ENCODE assay signal across 16 mouse cellular contexts in genomic region chr9:106205713-106206290, GRCm38 (mm10). TPM values are rescaled to one million over a fixed set of nuclear protein-coding genes. Genes with fewer than 3 reads are reported as not detected.
DNase-seq lines count a peak whose midpoint lies in the region; ATAC-seq and TF ChIP-seq lines count a peak whose summit lies in the region.
"Had no signal": no experiment of that assay in that cellular context is flagged by ENCODE, and none has a peak within 500 bp of the region (broad histone marks: within the 10 kb centered on the region; RNA-seq: fewer than 3 reads in every experiment).

No protein-coding gene starts in this region.

- no peak for ATAC-seq in megakaryocyte, adult 5-6 weeks (ENCODE audit: poor library complexity, severe bottlenecking)
- no peak for ATAC-seq in inflammation-experienced regulatory T-cells, adult 6 months
- ATAC-seq: forebrain, embryonic 16.5 days; liver, postnatal 0 days; Patski had no signal

- WGBS in heart, embryonic 10.5 days: 68% methylated on average over 7 of the region's 7 CpGs

- no peak for DNase-seq in heart, embryonic 10.5 days (ENCODE audit: low spot score)
- no peak for DNase-seq in heart, postnatal 10 days
- DNase-seq in adrenal gland, adult 8-10 months: peak; percentile 79
- DNase-seq: liver, postnatal 0 days; spleen, adult 18-20 months; thymus, postnatal 14 days had no signal

- H3K4me3 ChIP-seq in heart, embryonic 10.5 days: 0 out of 2 replicates have a peak overlapping the region, but pooled peaks have one; percentile 22
- peak overlapping the region; percentile 89 for H3K4me3 ChIP-seq in megakaryocyte, embryonic 14.5 days (replicated peaks)
- no peak overlapping the region for H3K4me3 ChIP-seq in myocyte
- H3K4me3 ChIP-seq: limb, embryonic 13.5 days; midbrain, embryonic 12.5 days had no signal

- no peak overlapping the region for H3ac ChIP-seq in myocyte (ENCODE audit: control insufficient read depth, insufficient read length)

- H3K36me3 ChIP-seq in heart, embryonic 10.5 days: peaks cover 18% of the 10 kb centered on the region
- peaks cover 59% of the 10 kb centered on the region for H3K36me3 ChIP-seq in megakaryocyte, embryonic 14.5 days (replicated peaks; ENCODE audit: low read length)
- no peaks in the 10 kb centered on the region for H3K36me3 ChIP-seq in myocyte (ENCODE audit: control insufficient read depth, insufficient read depth)
- H3K36me3 ChIP-seq: midbrain, embryonic 12.5 days had no signal

- H3K79me2 ChIP-seq in myocyte (ENCODE audit: control insufficient read depth, insufficient read depth): peaks cover 12% of the 10 kb centered on the region

- intact Hi-C loops in heart, postnatal 10 days (cut with DNase I): no loop called here

- peak overlapping the region; percentile 73 for H3K27ac ChIP-seq in heart, embryonic 10.5 days
- H3K27ac ChIP-seq: limb, embryonic 13.5 days; midbrain, embryonic 12.5 days; stomach, postnatal 0 days had no signal

- no peaks in the 10 kb centered on the region for H3K27me3 ChIP-seq in heart, embryonic 10.5 days (ENCODE audit: insufficient read depth, poor library complexity, severe bottlenecking)
- no peaks in the 10 kb centered on the region for H3K27me3 ChIP-seq in megakaryocyte, embryonic 14.5 days (replicated peaks)
- H3K27me3 ChIP-seq in myocyte (ENCODE audit: control insufficient read depth, insufficient read depth, insufficient read length): no peaks in the 10 kb centered on the region
- H3K27me3 ChIP-seq: CH12.LX; limb, embryonic 13.5 days; Patski had no signal

- peak overlapping the region; percentile 36 for H3K4me2 ChIP-seq in myocyte (ENCODE audit: low read depth)
- H3K4me2 ChIP-seq: limb, embryonic 13.5 days; midbrain, embryonic 12.5 days had no signal

- peaks cover 55% of the 10 kb centered on the region for H3K4me1 ChIP-seq in heart, embryonic 10.5 days
- H3K4me1 ChIP-seq in megakaryocyte, embryonic 14.5 days: peaks cover 83% of the 10 kb centered on the region

- H3K9me3 ChIP-seq in heart, embryonic 10.5 days: no peaks in the 10 kb centered on the region
- H3K9me3 ChIP-seq in megakaryocyte, embryonic 14.5 days: no peaks in the 10 kb centered on the region
- H3K9me3 ChIP-seq: limb, embryonic 13.5 days; midbrain, embryonic 12.5 days had no signal

- no peak for TF ChIP-seq POLR2A in myocyte (IDR thresholded peaks at IDR 0.05; ENCODE audit: insufficient read length, low read depth)

TF ChIP-seq in myocyte, 11 proteins besides CTCF, POLR2A, EP300 and RAD21:
- TF ChIP-seq MYOD1 (IDR thresholded peaks at IDR 0.05; ENCODE audit: control insufficient read depth in 1 of 3, insufficient read length in 2 of 3, low read depth in 2 of 3): no peak
- TF ChIP-seq POLR2AphosphoS2 (IDR thresholded peaks at IDR 0.05; ENCODE audit: insufficient read length, low read depth): no peak
- TF ChIP-seq USF1 (IDR thresholded peaks at IDR 0.05; ENCODE audit: low read depth): no peak
- TF ChIP-seq REST (IDR thresholded peaks at IDR 0.05; ENCODE audit: insufficient read depth, insufficient read length): no peak

RNA-seq across cellular contexts. Expression of gene Twf2, which starts 2.9 kb away (rescaled TPM):
- polyA plus RNA-seq in heart, embryonic 10.5 days (2016; fragmentation: Nextera tagmentation; extraction: Ambion mirVana): 70.5 and 77.2 TPM in 2 replicates
- total RNA-seq in heart, postnatal 10 days (2021): 100 to 1,000 TPM; 112 to 132 TPM
- polyA plus RNA-seq in megakaryocyte, embryonic 14.5 days (2012; ENCODE audit: insufficient read depth, low replicate concordance): 149 TPM in 2 replicates
- 76.8 and 79.8 TPM in 2 replicates for total RNA-seq in megakaryocyte, adult 5-6 weeks (2015)
- 109 and 110 TPM in 2 replicates for total RNA-seq in megakaryocyte, adult 5-6 weeks (2017)
- total RNA-seq in adrenal gland, adult 8-10 months (2022): 100 to 1,000 TPM in 3 of 4 experiments, 10 to 100 TPM in 1; 92.9 to 136 (median 118) TPM
- polyA plus RNA-seq in myocyte (2012; fragmentation: generic; extraction: Trizol): 103 TPM
- polyA plus RNA-seq in inflammation-experienced regulatory T-cells, adult 6 months (2017; shearing (Covaris generic)): 100 to 1,000 TPM; 126 to 140 (median 135) TPM

RNA-seq across cellular contexts. Expression of gene Ppm1m, which starts 6.3 kb away (rescaled TPM):
- 36.4 and 45.0 TPM in 2 replicates for polyA plus RNA-seq in heart, embryonic 10.5 days (2016; fragmentation: Nextera tagmentation; extraction: Ambion mirVana)
- total RNA-seq in heart, postnatal 10 days (2021): 10 to 100 TPM; 15.4 to 19.5 TPM
- polyA plus RNA-seq in megakaryocyte, embryonic 14.5 days (2012; ENCODE audit: insufficient read depth, low replicate concordance): 8.2 and 12.4 TPM in 2 replicates
- 42.3 and 52.2 TPM in 2 replicates for total RNA-seq in megakaryocyte, adult 5-6 weeks (2015)
- total RNA-seq in megakaryocyte, adult 5-6 weeks (2017): 46.4 and 49.6 TPM in 2 replicates
- 100 to 1,000 TPM in 3 of 4 experiments, 10 to 100 TPM in 1; 95.9 to 143 (median 121) TPM for total RNA-seq in adrenal gland, adult 8-10 months (2022)
- 20.2 TPM for polyA plus RNA-seq in myocyte (2012; fragmentation: generic; extraction: Trizol)
- polyA plus RNA-seq in inflammation-experienced regulatory T-cells, adult 6 months (2017; shearing (Covaris generic)): 10 to 100 TPM; 11.2 to 27.9 (median 20.4) TPM

RNA-seq across cellular contexts. Expression of gene Tlr9, which starts 16.6 kb away (rescaled TPM):
- not detected in 2 replicates for polyA plus RNA-seq in heart, embryonic 10.5 days (2016; fragmentation: Nextera tagmentation; extraction: Ambion mirVana)
- total RNA-seq in heart, postnatal 10 days (2021): under 1 TPM; 0.72 to 0.79 TPM
- 0.63 and 2.3 TPM in 2 replicates for polyA plus RNA-seq in megakaryocyte, embryonic 14.5 days (2012; ENCODE audit: insufficient read depth, low replicate concordance)
- 47.5 and 51.3 TPM in 2 replicates for total RNA-seq in megakaryocyte, adult 5-6 weeks (2015)
- 7.4 and 10.9 TPM in 2 replicates for total RNA-seq in megakaryocyte, adult 5-6 weeks (2017)
- 1 to 10 TPM in 3 of 4 experiments, under 1 TPM in 1; 0.98 to 2.7 (median 1.5) TPM for total RNA-seq in adrenal gland, adult 8-10 months (2022)
- not detected for polyA plus RNA-seq in myocyte (2012; fragmentation: generic; extraction: Trizol)
- under 1 TPM in 1 of 3 experiments, not detected in 2; 0.14 TPM for polyA plus RNA-seq in inflammation-experienced regulatory T-cells, adult 6 months (2017; shearing (Covaris generic))
- polyA plus RNA-seq: forebrain, embryonic 16.5 days; midbrain, embryonic 12.5 days had no signal

RNA-seq across cellular contexts. Expression of gene Wdr82, which starts 35.1 kb away (rescaled TPM):
- 21.6 and 25.5 TPM in 2 replicates for polyA plus RNA-seq in heart, embryonic 10.5 days (2016; fragmentation: Nextera tagmentation; extraction: Ambion mirVana)
- 10 to 100 TPM; 72.2 to 81.4 TPM for total RNA-seq in heart, postnatal 10 days (2021)
- 3.7 and 4.5 TPM in 2 replicates for polyA plus RNA-seq in megakaryocyte, embryonic 14.5 days (2012; ENCODE audit: insufficient read depth, low replicate concordance)
- total RNA-seq in megakaryocyte, adult 5-6 weeks (2015): 41.5 and 49.1 TPM in 2 replicates
- 49.8 and 61.9 TPM in 2 replicates for total RNA-seq in megakaryocyte, adult 5-6 weeks (2017)
- 100 to 1,000 TPM in 2 of 4 experiments, 10 to 100 TPM in 2; 64.6 to 102 (median 99.7) TPM for total RNA-seq in adrenal gland, adult 8-10 months (2022)
- 29.5 TPM for polyA plus RNA-seq in myocyte (2012; fragmentation: generic; extraction: Trizol)
- polyA plus RNA-seq in inflammation-experienced regulatory T-cells, adult 6 months (2017; shearing (Covaris generic)): 10 to 100 TPM; 28.3 to 48.5 (median 39.8) TPM

RNA-seq across cellular contexts. Expression of gene Alas1, which starts 42.7 kb away (rescaled TPM):
- polyA plus RNA-seq in heart, embryonic 10.5 days (2016; fragmentation: Nextera tagmentation; extraction: Ambion mirVana): 96.9 and 120 TPM in 2 replicates
- total RNA-seq in heart, postnatal 10 days (2021): 100 to 1,000 TPM; 492 to 534 TPM
- polyA plus RNA-seq in megakaryocyte, embryonic 14.5 days (2012; ENCODE audit: insufficient read depth, low replicate concordance): 13.1 and 14.8 TPM in 2 replicates
- 84.6 and 91.1 TPM in 2 replicates for total RNA-seq in megakaryocyte, adult 5-6 weeks (2015)
- 110 and 116 TPM in 2 replicates for total RNA-seq in megakaryocyte, adult 5-6 weeks (2017)
- 1,000 to 10,000 TPM in 3 of 4 experiments, 100 to 1,000 TPM in 1; 739 to 2,154 (median 1,752) TPM for total RNA-seq in adrenal gland, adult 8-10 months (2022)
- polyA plus RNA-seq in myocyte (2012; fragmentation: generic; extraction: Trizol): 98.1 TPM
- polyA plus RNA-seq in inflammation-experienced regulatory T-cells, adult 6 months (2017; shearing (Covaris generic)): 10 to 100 TPM; 40.5 to 69.7 (median 54.7) TPM
